ENCODE assay signal across 13 mouse cellular contexts in the genomic region with DNA sequence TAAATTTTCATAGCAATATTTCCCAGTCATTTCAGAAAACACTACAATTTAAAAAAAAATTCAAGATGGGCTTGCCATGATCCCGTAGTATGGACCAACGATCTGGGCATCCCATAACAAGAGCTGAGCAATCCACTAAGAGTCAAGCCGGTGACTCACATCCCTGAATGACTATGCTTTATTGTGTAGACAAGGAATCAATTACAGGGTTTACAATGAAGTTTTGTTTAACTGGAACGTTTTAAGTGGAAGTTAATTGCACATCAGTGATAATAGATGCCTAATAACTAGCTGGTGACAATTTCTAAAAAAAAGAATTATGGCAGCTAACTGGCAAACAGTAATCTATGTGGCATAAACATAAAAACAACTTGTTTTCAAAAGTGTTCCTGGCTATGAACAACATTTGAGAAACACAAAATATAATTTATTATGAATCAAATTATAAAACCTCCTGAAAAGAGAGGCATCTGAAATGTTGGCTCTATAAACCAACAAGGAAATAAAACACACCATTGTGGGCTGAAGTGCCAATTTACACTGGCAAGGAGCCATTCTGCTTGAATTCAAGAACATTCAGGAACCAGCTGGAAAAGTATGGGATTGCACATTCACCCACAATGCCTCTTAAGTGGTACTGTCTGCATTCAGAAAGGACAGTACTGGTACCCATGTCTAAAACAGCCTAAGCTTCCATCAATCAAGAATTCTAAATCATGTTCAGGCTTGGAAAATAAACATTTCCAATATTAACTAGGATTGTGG. TPM values are rescaled to one million over a fixed set of nuclear protein-coding genes. Genes with fewer than 3 reads are reported as not detected.
DNase-seq lines count a peak whose midpoint lies in the region; TF ChIP-seq lines count a peak whose summit lies in the region.
"Had no signal": no experiment of that assay in that cellular context is flagged by ENCODE, and none has a peak within 500 bp of the region (broad histone marks: within the 10 kb centered on the region; RNA-seq: fewer than 3 reads in every experiment).

No protein-coding gene starts in this region.

- no peaks in the 10 kb centered on the region for H3K36me3 ChIP-seq in thymus, adult 2 months (ENCODE audit: control insufficient read depth, insufficient read depth, low read length)
- H3K36me3 ChIP-seq: G1E had no signal

- WGBS in thymus, adult 2 months: 71% methylated on average over 4 of the region's 4 CpGs

- no peak for TF ChIP-seq POLR2A in thymus, adult 2 months (IDR thresholded peaks at IDR 0.05; ENCODE audit: control insufficient read depth, extremely low read depth, insufficient read depth, low read length, poor library complexity)

- no peak overlapping the region for H3K27ac ChIP-seq in thymus, adult 2 months (ENCODE audit: control insufficient read depth, insufficient read depth, low read length)
- H3K27ac ChIP-seq: midbrain, embryonic 12.5 days had no signal

- H3K4me3 ChIP-seq in thymus, adult 2 months (ENCODE audit: control insufficient read depth, insufficient read depth, low read length): no peak overlapping the region
- H3K4me3 ChIP-seq: midbrain, embryonic 12.5 days had no signal

- no peak for TF ChIP-seq CTCF in thymus, adult 2 months (IDR thresholded peaks at IDR 0.05; ENCODE audit: borderline replicate concordance, control insufficient read depth, extremely low read depth, insufficient read depth, low read length, poor library complexity)

- DNase-seq in cerebellum, postnatal 10 days: peak; percentile 51 to 58
- no peak for DNase-seq in cerebellum, postnatal 4 days (ENCODE audit: low spot score in 2 of 2)
- peak; percentile 23 for DNase-seq in kidney, postnatal 10 days
- no peak for DNase-seq in kidney, postnatal 4 days
- DNase-seq in right cerebral cortex, postnatal 4 days: peak; percentile 32
- DNase-seq in right cerebral cortex, postnatal 36 days (ENCODE audit: low spot score in 2 of 2): no peak
- DNase-seq in thymus, adult 2 months: no peak
- DNase-seq in thymus, postnatal 4 days: no peak

- peaks cover 5% of the 10 kb centered on the region; the same call in 1 of the 2 replicates for H3K27me3 ChIP-seq in thymus, adult 2 months (ENCODE audit: control insufficient read depth, insufficient read depth, low read length)
- H3K27me3 ChIP-seq: midbrain, embryonic 12.5 days had no signal

- no peaks in the 10 kb centered on the region for H3K4me1 ChIP-seq in thymus, adult 2 months (replicated peaks; ENCODE audit: control insufficient read depth, insufficient read depth, low read length)

RNA-seq across cellular contexts. Expression of a gene that starts 8.6 kb away (rescaled TPM):
- 1.4 and 1.7 TPM in 2 replicates for polyA plus RNA-seq in thymus, adult 2 months (2012; rRNA removed)
- polyA plus RNA-seq: G1E had no signal

RNA-seq across cellular contexts. Expression of a gene that starts 24.7 kb away (rescaled TPM):
- polyA plus RNA-seq in thymus, adult 2 months (2012; rRNA removed): 0.36 and 1.4 TPM in 2 replicates
- polyA plus RNA-seq: G1E; heart, embryonic 11.5 days; liver, embryonic 16.5 days; midbrain, embryonic 12.5 days; neural tube, embryonic 11.5 days had no signal

RNA-seq across cellular contexts. Expression of a gene that starts 49.7 kb away (rescaled TPM):
- polyA plus RNA-seq in thymus, adult 2 months (2012; rRNA removed): 30.2 and 51.6 TPM in 2 replicates
- polyA plus RNA-seq: G1E had no signal

Comparison
In these comparisons a context has a peak if more than half of its experiments do, and no peak if none do; other contexts are left out.
1. DNase-seq: peak in cerebellum, postnatal 10 days (2 of 2), kidney, postnatal 10 days (single experiment) and right cerebral cortex, postnatal 4 days (single experiment); none in cerebellum, postnatal 4 days (0 of 2), kidney, postnatal 4 days (0 of 2), right cerebral cortex, postnatal 36 days (0 of 2), thymus, adult 2 months (single experiment) and thymus, postnatal 4 days (single experiment).